Mouse (Mus musculus) adrenal gland, adult 10 weeks (tissue): ENCODE results near the gene Gtf2a1l. TPM values are rescaled to one million over a fixed set of nuclear protein-coding genes. Genes with fewer than 3 reads are reported as not detected.

ENCODE experiments used
- polyA plus RNA-seq: library from polyadenylated mRNA; stranded (reverse); fragments of 350-450 nt; fragmentation: Illumina TruSeq; extraction: RNeasy Lipid Tissue Mini Kit (QIAGEN cat#74804); gene quantifications from one replicate; pipeline ENCODE4 v1.2.3, GENCODE M21; 2014; ENCODE audit warnings: low read depth, low replicate concordance

The Gtf2a1l gene
- polyA plus RNA-seq = not detected

GRCm38 (mm10) chr17:88668452-88668851 lies at the start of gene Gtf2a1l:
TSS of gene Gtf2a1l (plus strand) at chr17:88668660.

Other genes starting within 250 kb of the Gtf2a1l start
- 28.8 TPM for gene Foxn2, start 227.9 kb upstream of the Gtf2a1l start, polyA plus RNA-seq
- gene Ppp1r21, start 138.5 kb upstream of the Gtf2a1l start, polyA plus RNA-seq = 49.9 TPM
- 9.0 TPM for gene Ston1, start 71.0 kb upstream of the Gtf2a1l start, polyA plus RNA-seq
- gene Lhcgr, start 123.3 kb downstream of the Gtf2a1l start, polyA plus RNA-seq = 0.99 TPM